Mouse (Mus musculus): ENCODE measurements around the gene Psmd2. TPM values are rescaled to one million over a fixed set of nuclear protein-coding genes. Genes with fewer than 3 reads are reported as not detected.

Gene Psmd2
- 41.8 and 42.7 TPM in 2 replicates for polyA plus RNA-seq (2012; rRNA removed)

- Histone ChIP-seq H3K27me3 (ENCODE audit: control insufficient read depth, insufficient read depth, low read length) (no peaks in the 10 kb centered on the region), H3K27ac (ENCODE audit: insufficient read depth, low read length) (peak within 1 kb of the TSS; percentile 27), H3K4me1 (ENCODE audit: control insufficient read depth, insufficient read depth, insufficient read length) (peaks cover 2% of the 10 kb centered on the region; the same call in 1 of the 2 replicates), H3K36me3 (ENCODE audit: control insufficient read depth, insufficient read depth, low read length) (peaks cover 18% of the 10 kb centered on the region), H3K4me3 (ENCODE audit: extremely low read depth, insufficient read depth, insufficient read length) (peak within 1 kb of the TSS; percentile 71)
- TF ChIP-seq POLR2A (IDR thresholded peaks at IDR 0.05; ENCODE audit: low read depth, low read length) (peak; percentile 50), CTCF (IDR thresholded peaks at IDR 0.05; ENCODE audit: extremely low read depth, insufficient read depth, insufficient read length, insufficient replicate concordance) (no peak)
- DNase-seq (ENCODE audit: low read depth in 1 of 2, low spot score in 2 of 2): peak; percentile 55 to 92
- WGBS: 1% methylated on average over 46 of the region's 46 CpGs
Observed at GRCm38 (mm10) chr16:20651076-20651946, at the start of gene Psmd2. Gene Psmd2 (plus strand): TSS chr16:20651652.

- no peak for DNase-seq (ENCODE audit: low read depth in 1 of 2, low spot score in 2 of 2)
- no peak overlapping the region for H3K27ac ChIP-seq (ENCODE audit: insufficient read depth, low read length)
- H3K27me3 ChIP-seq (ENCODE audit: control insufficient read depth, insufficient read depth, low read length): no peaks in the 10 kb centered on the region
- no peak overlapping the region for H3K4me3 ChIP-seq (ENCODE audit: extremely low read depth, insufficient read depth, insufficient read length)
- TF ChIP-seq CTCF (IDR thresholded peaks at IDR 0.05; ENCODE audit: extremely low read depth, insufficient read depth, insufficient read length, insufficient replicate concordance): no peak
- no peak for TF ChIP-seq POLR2A (IDR thresholded peaks at IDR 0.05; ENCODE audit: low read depth, low read length)
- WGBS: 84% methylated on average over 9 of the region's 9 CpGs
- peaks cover 17% of the 10 kb centered on the region for H3K36me3 ChIP-seq (ENCODE audit: control insufficient read depth, insufficient read depth, low read length)
- H3K4me1 ChIP-seq (ENCODE audit: control insufficient read depth, insufficient read depth, insufficient read length): no peaks in the 10 kb centered on the region
Observed at GRCm38 (mm10) chr16:20604705-20605104, 46.7 kb upstream of the Psmd2 start.

- Histone ChIP-seq H3K4me1 (ENCODE audit: control insufficient read depth, insufficient read depth, insufficient read length) (peaks cover 2% of the 10 kb centered on the region), H3K4me3 (ENCODE audit: extremely low read depth, insufficient read depth, insufficient read length) (peak overlapping the region; percentile 80), H3K27ac (ENCODE audit: insufficient read depth, low read length) (peak overlapping the region; percentile 24), H3K36me3 (ENCODE audit: control insufficient read depth, insufficient read depth, low read length) (peaks cover 10% of the 10 kb centered on the region; the same call in 1 of the 2 replicates), H3K27me3 (ENCODE audit: control insufficient read depth, insufficient read depth, low read length) (no peaks in the 10 kb centered on the region)
- TF ChIP-seq POLR2A (IDR thresholded peaks at IDR 0.05; ENCODE audit: low read depth, low read length): peak; percentile 84
- no peak for TF ChIP-seq CTCF (IDR thresholded peaks at IDR 0.05; ENCODE audit: extremely low read depth, insufficient read depth, insufficient read length, insufficient replicate concordance)
- peak; percentile 62 to 72 for DNase-seq (ENCODE audit: low read depth in 1 of 2, low spot score in 2 of 2)
- 1% methylated on average over 28 of the region's 28 CpGs for WGBS
Observed at GRCm38 (mm10) chr16:20610501-20611356, 40.7 kb upstream of the Psmd2 start.

- peak; percentile 75 to 81 for DNase-seq (ENCODE audit: low read depth in 1 of 2, low spot score in 2 of 2)
- no peaks in the 10 kb centered on the region for H3K27me3 ChIP-seq (ENCODE audit: control insufficient read depth, insufficient read depth, low read length)
- peaks cover 8% of the 10 kb centered on the region; the same call in 1 of the 2 replicates for H3K36me3 ChIP-seq (ENCODE audit: control insufficient read depth, insufficient read depth, low read length)
- peak within 1 kb of the TSS; percentile 24 for H3K27ac ChIP-seq (ENCODE audit: insufficient read depth, low read length)
- TF ChIP-seq CTCF (IDR thresholded peaks at IDR 0.05; ENCODE audit: extremely low read depth, insufficient read depth, insufficient read length, insufficient replicate concordance): no peak
- TF ChIP-seq POLR2A (IDR thresholded peaks at IDR 0.05; ENCODE audit: low read depth, low read length): no peak; the same call in 1 of the 2 replicates
- WGBS: 1% methylated on average over 41 of the region's 41 CpGs
- H3K4me3 ChIP-seq (ENCODE audit: extremely low read depth, insufficient read depth, insufficient read length): peak within 1 kb of the TSS; percentile 80
- peaks cover 2% of the 10 kb centered on the region for H3K4me1 ChIP-seq (ENCODE audit: control insufficient read depth, insufficient read depth, insufficient read length)
Observed at GRCm38 (mm10) chr16:20611357-20612227, 39.9 kb upstream of the Psmd2 start, which contains the start of the genes Eef1akmt4, Gm49333 and Alg3. Gene Eef1akmt4 (plus strand): TSS chr16:20611593. Gene Gm49333 (plus strand): TSS chr16:20611610. Gene Alg3 (minus strand): TSS chr16:20611735.

- H3K27me3 ChIP-seq (ENCODE audit: control insufficient read depth, insufficient read depth, low read length): peaks cover 22% of the 10 kb centered on the region
- peaks cover 8% of the 10 kb centered on the region for H3K4me1 ChIP-seq (ENCODE audit: control insufficient read depth, insufficient read depth, insufficient read length)
- TF ChIP-seq CTCF (IDR thresholded peaks at IDR 0.05; ENCODE audit: extremely low read depth, insufficient read depth, insufficient read length, insufficient replicate concordance): no peak
- no peak for TF ChIP-seq POLR2A (IDR thresholded peaks at IDR 0.05; ENCODE audit: low read depth, low read length)
- no peaks in the 10 kb centered on the region; the same call in 1 of the 2 replicates for H3K36me3 ChIP-seq (ENCODE audit: control insufficient read depth, insufficient read depth, low read length)
- peak overlapping the region; percentile 27; the same call in 1 of the 2 replicates for H3K4me3 ChIP-seq (ENCODE audit: extremely low read depth, insufficient read depth, insufficient read length)
- WGBS: 6% methylated on average over 82 of the region's 83 CpGs
- no peak overlapping the region for H3K27ac ChIP-seq (ENCODE audit: insufficient read depth, low read length)
- DNase-seq (ENCODE audit: low read depth in 1 of 2, low spot score in 2 of 2): no peak
Observed at GRCm38 (mm10) chr16:20619541-20620398, 31.7 kb upstream of the Psmd2 start.

Measured in spleen, adult 2 months (tissue).